Mouse (Mus musculus) adrenal gland, postnatal 14 days (tissue): ENCODE data around the gene Dedd2. TPM values are rescaled to one million over a fixed set of nuclear protein-coding genes. Genes with fewer than 3 reads are reported as not detected.
"Not testable (repeated sequence)": the region's sequence is repeated elsewhere in the genome, so short reads cannot be mapped to it uniquely, and the experiment has no call there.

Experiments used
- DNase-seq: peaks from one replicate; pipeline ENCODE4 v3.0.0; 2021; ENCODE audit warnings: mixed read lengths
- long read RNA-seq, 2 experiments: library from polyadenylated mRNA; stranded (forward); transcript quantifications; one replicate each; pipeline ENCODE4 v2.0.0; 2021
- total RNA-seq: library from RNA; stranded (reverse); gene quantifications from 2 replicates; pipeline ENCODE4 v1.2.3, GENCODE M21; 2021

The Dedd2 gene
- total RNA-seq, result 17.4 and 17.9 TPM in 2 replicates
- long read RNA-seq, experiment 1, full-length matches to known transcripts, result 10 of 34 reads
- long read RNA-seq, experiment 1, partial matches to known transcripts, result 4 of 34 reads
- long read RNA-seq, experiment 1, other reads (novel, unspliced or antisense), result 20 of 34 reads
- long read RNA-seq, experiment 2, full-length matches to known transcripts, result 8 of 30 reads
- long read RNA-seq, experiment 2, partial matches to known transcripts, result 4 of 30 reads
- long read RNA-seq, experiment 2, other reads (novel, unspliced or antisense), result 18 of 30 reads

GRCm38 (mm10) chr7:25220457-25221101 is at the start of gene Dedd2:
Gene Dedd2 (minus strand): TSS chr7:25220615.
- peak; percentile 47 for DNase-seq

GRCm38 (mm10) chr7:25269545-25270271 is 49.3 kb upstream of the Dedd2 start:
- DNase-seq, result no peak

- no peak for DNase-seq
Measured at GRCm38 (mm10) chr7:25269029-25269428, 48.6 kb upstream of the Dedd2 start.

- DNase-seq, result no peak
Measured at GRCm38 (mm10) chr7:25268588-25268987, 48.2 kb upstream of the Dedd2 start.

GRCm38 (mm10) chr7:25267751-25268463 is 47.5 kb upstream of the Dedd2 start:
- DNase-seq, result peak; percentile 99

- peak; percentile 99 for DNase-seq
Measured at GRCm38 (mm10) chr7:25267301-25267750, 46.9 kb upstream of the Dedd2 start, which contains the start of gene Cic. Gene Cic (plus strand): TSS chr7:25267704.

GRCm38 (mm10) chr7:25266180-25266962 is 46.0 kb upstream of the Dedd2 start:
- DNase-seq, result no peak

- not testable (repeated sequence) for DNase-seq
Measured at GRCm38 (mm10) chr7:25265743-25266142, 45.3 kb upstream of the Dedd2 start.

GRCm38 (mm10) chr7:25263968-25264870 is 43.8 kb upstream of the Dedd2 start:
- no peak for DNase-seq

- no peak for DNase-seq
Measured at GRCm38 (mm10) chr7:25261896-25262295, 41.5 kb upstream of the Dedd2 start.

- DNase-seq, result no peak
Measured at GRCm38 (mm10) chr7:25251822-25252221, 31.4 kb upstream of the Dedd2 start.

GRCm38 (mm10) chr7:25251071-25251791 is 30.8 kb upstream of the Dedd2 start:
- peak; percentile 66 for DNase-seq

GRCm38 (mm10) chr7:25250141-25250972 is 29.9 kb upstream of the Dedd2 start, which contains the start of gene Erf:
Gene Erf (minus strand): TSS chr7:25250761.
- peak; percentile 98 for DNase-seq

GRCm38 (mm10) chr7:25249314-25250140 is 29.1 kb upstream of the Dedd2 start:
- DNase-seq, result peak; percentile 86

- peak; percentile 56 for DNase-seq
Measured at GRCm38 (mm10) chr7:25248846-25249313, 28.5 kb upstream of the Dedd2 start.

- DNase-seq, result peak; percentile 60
Measured at GRCm38 (mm10) chr7:25248018-25248647, 27.7 kb upstream of the Dedd2 start.

GRCm38 (mm10) chr7:25247498-25247897 is 27.1 kb upstream of the Dedd2 start:
- DNase-seq, result no peak
